Mouse (Mus musculus) embryo, embryonic 10.5 days (tissue): ENCODE measurements around the gene Tcirg1.

ENCODE experiments used
- DNase-seq: peaks from one replicate; pipeline ENCODE4 v3.0.0-alpha.2; 2015; ENCODE audit warnings: low spot score

The Tcirg1 gene

DNA sequence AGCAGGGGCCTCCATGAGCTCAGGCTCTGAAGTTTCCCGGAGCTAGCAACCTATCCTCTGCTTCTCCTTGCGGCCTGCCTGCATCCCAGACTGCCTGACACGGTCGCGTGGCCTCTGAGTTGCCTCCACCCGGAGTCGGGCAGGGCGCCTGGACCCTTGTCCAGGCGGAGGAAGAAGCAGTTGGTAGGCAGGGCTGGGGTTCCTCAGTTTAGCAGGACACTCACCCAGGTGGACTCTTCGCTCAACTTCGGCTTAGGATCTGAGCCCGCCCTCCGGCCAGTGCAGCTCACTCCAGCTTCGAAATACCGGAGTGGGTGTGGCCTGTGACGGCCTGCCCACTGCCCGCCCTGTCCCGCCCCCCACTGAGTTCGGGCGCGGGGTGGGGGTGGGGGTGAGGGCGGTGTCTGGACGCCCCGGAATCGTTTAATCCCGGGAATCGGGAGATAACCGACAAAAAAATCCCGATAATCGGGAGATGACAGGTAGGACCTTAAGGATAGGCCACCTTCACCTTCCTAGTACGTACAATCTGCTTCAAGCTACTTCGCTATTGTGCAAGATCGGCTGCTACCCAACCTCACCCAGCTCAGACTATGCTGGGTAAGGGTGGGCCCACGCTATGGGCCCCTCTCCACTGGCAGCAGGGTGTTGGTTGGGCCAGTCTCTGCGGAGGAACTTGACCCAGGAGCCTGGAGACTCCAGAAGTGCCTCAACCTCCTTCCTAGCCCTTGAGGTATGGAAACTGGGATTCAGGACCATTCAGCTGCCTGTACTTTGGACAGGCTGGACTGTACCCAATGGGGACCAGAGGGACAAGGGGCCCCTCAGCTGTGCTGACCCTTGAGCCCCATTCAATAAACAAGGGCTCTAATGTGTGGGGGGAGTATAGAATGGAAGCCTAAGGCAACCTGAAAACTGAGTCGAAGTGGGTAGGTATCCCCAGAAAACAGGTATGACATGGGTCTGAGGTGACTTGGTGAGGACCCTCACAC lies at the start of gene Tcirg1:
Gene Tcirg1, minus strand, starts transcription at position 339 of the 992 bp plus-strand sequence.
- peak; percentile 75 for DNase-seq

DNA sequence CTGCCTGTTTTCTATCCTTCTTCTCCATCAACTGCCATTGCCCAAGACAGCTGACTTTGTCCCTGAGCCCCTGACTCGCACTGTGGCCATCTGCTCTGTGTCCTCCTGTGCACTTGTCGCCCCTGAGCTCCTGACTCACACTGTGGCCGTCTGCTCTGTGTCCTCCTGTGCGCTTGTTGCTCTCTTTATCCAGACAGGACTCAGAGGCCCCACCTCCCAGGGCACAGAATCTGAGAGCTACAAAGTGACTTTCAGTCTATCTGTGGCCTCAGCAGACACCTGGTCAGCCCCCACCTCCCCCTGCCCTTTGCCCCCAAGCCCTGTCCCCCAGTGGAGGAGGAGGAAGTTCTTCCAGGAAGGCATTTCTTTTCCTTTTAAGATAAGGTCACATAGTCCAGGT lies 48.9 kb upstream of the Tcirg1 start:
- no peak for DNase-seq

DNA sequence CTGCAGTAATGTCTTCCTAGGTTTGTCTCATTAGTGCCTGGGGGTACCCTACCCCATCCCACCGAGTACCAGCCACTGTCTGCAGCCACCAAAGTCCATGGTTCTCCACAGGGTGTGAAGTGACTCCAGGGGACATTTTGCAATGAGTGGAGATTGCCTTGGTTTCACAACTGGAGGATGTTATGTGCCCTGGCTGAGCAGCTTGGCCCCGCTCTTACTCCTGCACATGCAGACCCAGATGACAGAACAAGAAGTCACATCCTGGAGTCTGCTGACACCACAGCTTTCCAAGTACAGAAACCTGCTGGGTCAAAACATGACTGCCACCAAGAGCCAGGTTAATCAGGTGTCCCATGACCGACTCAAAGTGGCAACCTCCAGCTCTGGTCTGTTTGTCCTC lies 48.1 kb upstream of the Tcirg1 start:
- DNase-seq = no peak

DNA sequence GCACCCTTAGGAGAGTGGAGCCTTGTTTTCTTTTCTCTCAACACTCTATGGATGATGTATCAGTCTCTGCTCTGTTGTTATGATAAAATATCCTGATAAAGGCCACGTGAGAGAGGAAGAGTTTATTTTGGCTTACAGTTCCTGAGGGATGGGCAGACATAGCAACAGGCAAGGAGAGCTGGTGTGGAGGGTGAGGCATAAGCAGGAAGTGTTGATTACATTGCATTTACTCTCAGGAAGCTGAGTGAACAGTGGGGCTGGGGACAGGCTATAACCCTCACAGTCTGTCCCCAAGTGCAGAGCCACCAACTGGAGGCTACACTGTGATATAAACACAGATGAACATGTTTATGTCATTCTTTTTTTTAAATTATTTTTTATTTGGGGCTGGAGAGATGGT lies 45.2 kb upstream of the Tcirg1 start:
- DNase-seq = no peak

DNA sequence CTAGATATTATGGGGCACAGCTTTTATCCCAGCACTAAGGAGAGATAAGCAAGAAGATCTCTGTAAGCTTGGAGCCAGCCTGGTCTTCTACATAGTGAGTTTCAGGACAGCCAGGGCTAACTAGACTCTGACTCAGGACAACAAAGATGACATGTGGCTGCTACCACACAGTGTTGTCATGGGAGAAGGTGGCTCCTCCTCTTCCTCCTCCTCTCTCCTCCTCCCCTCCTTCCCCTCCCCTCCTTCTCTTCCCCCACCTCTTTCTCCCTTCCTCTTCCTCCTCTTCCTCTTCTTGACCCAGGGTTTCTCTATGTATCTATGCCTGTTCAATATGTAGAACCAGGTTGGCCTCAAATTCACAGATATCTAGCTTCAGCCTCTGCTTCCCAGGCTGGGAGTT lies 44.5 kb upstream of the Tcirg1 start:
- DNase-seq = no peak

DNA sequence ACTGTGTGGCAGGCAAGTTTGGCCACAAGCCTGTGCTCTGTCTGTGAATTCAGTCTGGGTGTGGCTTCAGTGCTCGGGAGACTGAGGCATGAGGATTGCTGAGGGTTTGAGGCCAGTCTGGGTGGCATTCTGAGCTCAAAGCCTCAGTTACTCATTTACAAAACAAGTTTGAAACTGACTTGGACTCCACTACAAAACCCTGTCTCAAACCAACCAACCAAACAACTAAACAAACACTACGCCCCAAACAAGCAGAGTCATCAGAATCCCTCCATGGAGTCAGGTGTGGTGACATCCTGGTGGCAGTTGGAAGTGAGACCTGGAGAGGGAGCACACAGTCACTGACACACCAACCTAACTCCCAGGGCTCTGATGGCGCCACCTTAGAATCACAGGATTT lies 43.4 kb upstream of the Tcirg1 start:
- no peak for DNase-seq

DNA sequence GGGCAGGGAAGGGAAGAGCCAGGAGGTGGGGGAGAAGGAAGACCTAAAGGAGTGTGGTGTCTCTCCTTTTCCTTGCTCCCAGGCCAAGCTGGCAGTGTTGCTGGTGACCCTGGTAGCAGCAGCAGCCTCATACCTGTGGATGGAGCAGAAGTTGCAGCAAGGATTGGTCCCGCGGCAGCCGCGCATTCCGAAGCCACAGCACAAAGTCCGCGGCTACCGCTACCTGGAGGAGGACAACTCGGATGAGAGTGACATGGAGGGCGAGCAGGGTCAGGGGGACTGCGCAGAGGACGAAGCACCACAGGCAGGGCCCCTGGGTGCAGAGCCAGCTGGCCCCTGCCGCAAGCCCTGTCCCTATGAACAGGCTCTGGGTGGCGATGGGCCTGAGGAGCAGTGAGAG lies 41.6 kb upstream of the Tcirg1 start:
- no peak for DNase-seq

DNA sequence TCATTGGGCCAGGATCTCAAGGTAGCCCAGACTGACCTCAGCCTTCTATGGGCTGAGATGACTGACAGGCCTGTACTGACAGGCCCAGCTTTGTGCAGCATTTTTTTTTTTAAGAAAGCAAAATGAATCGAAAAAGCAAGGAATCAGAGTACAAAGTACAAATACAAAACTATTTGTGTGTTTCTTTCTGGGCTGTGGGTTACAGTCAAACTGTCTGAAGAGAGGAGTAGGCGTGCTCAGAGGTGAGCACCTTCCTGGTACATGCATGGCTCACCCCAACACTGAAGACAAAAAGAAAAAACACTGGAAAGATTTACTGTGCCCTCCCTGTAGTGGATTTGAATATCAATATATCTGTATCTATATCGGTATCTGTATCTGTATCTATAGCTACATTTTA lies 40.9 kb upstream of the Tcirg1 start:
- no peak for DNase-seq

DNA sequence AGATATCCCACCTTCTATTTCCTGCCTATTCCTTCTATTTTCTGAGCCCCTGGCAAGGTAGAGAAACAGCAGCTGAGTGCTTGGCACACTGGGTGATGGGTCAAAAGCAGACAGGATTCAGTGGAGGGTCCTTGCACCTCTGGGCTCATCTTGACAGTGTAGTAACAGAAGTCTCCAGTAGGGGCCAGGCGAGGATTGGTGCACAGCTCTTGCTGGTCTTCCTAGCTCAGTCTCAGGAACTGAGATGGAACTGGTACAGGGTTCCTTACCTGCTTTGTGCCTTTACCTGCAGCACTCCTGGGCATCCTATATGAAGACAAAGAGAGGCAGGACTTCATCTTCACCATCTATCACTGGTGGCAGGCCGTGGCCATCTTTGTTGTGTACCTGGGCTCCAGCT lies 39.8 kb upstream of the Tcirg1 start:
- DNase-seq = peak; percentile 82

DNA sequence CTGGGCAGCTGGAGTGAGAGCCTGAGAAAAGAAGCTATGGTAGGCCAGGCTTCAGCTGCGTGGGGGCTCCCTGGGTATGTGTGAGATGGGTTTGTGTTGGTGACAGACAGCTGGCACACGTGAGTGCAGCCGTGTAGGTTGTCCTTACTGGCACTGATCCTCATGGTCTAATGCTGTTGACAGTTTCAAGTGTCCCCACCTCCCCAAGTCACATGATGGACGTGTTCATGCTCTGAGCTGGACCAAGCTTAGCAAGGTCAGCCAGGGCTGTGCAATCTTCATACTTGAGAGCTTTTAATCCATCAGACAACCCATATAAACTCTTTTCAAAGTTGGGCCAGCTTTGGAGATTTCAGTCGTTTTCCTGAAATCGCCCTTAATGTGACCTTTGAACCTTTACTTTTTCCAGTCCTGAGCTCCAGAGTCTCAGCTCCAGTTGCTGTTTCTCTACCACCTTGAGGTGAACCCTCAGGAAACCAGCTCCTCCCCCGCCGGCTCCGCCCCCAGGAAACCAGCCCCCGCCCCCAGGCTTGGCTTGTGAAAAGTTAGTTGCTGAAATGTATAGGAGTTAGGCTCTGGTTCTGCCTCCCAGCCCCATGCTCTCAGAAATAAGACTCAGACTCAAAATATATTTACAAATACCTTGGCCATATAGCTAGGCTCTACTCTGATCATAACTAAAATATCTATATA lies 39.1 kb upstream of the Tcirg1 start:
- peak; percentile 19 for DNase-seq

DNA sequence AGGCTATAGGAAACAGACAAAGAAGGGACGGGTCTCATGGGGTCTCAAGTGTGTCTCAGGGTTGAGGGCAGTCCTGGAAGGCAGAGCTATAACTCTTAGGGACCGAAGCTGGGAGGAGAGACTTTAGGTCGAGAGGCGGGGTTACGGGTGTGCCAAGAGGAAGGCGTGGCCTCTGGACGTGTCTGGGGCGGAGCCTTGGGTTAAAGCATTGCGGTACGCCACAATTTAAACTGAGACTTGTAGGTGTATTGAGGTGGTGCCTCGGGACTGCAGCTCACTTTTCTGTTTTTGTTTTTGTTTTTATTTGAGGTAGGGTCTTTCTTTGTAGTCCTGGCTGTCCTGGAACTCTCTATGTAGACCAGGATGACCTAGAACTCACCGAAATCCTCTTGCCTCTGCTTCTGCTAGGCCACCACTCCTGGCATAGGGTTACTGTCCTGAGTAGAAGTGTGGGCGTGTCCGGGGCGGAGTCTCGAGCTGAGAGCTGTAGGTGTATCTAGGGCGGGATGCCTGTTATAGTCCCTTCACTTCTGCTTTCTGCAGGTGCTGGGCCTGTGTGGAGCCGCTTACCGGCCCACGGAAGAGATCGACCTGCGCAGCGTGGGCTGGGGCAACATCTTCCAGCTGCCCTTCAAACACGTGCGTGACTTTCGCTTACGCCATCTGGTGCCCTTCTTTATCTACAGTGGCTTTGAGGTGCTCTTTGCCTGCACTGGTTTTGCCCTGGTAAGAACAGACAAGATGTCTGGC lies 36.2 kb upstream of the Tcirg1 start:
- peak; percentile 12 for DNase-seq

DNA sequence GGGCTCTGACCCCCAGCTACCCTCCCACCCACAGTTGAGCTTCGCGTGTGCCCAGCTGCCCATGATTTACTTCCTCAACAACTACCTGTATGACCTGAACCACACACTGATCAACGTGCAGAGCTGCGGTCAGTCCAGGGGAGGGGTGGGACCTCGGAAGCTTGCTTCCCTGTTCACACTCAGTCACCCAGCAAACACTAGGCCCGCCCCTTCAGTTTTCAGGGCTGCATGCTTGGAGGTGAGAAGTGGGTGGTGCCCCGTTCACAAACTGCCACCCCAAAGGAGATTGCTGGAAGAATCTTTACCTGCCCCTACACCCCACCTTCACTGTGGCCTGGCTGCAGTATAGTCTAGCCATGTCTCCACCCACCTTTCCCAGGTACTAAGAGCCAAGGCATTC lies 35.4 kb upstream of the Tcirg1 start:
- DNase-seq = no peak

DNA sequence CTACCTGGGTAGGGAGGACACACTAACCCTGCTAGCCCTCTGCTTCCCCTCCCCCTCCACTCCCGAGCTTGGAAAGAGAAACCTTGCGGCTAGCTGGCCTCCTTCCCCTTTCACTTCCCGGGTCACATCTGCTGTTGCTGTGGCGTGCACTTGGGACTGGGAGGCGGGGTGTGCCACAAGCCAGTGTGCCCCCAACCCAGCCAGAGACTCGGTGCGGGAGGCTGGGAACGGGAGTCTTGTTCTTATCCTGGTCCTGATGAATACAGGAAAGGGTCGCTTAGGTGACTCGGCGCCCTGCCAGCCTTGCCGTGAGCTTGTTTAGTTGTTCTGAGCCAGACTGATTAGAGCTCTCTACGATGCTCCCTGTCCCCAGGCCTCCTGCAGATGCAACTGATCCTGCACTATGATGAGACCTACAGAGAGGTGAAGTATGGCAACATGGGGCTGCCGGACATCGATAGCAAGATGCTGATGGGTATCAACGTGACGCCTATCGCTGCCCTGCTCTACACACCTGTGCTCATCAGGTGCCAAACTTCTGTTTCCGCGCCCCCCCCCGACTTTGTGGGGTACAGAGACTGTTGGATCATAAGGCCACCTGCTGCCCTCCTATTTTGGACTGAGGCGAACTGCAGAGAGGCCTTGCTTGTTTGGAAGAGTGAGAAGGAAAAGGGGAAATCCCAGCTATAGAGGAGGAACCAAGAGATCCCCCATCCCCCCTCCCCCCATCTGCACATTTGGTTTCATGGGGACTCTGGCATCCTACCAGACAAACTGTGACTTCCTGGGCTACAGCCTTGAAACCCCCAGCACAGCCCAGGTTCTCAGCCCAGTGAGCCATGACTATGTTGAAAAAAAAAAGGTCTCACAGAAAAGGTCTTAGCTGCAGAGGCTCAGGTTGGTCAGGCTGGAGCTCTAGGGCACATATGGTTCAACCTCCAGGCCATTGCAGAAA lies 29.2 kb upstream of the Tcirg1 start:
- peak; percentile 66 for DNase-seq

DNA sequence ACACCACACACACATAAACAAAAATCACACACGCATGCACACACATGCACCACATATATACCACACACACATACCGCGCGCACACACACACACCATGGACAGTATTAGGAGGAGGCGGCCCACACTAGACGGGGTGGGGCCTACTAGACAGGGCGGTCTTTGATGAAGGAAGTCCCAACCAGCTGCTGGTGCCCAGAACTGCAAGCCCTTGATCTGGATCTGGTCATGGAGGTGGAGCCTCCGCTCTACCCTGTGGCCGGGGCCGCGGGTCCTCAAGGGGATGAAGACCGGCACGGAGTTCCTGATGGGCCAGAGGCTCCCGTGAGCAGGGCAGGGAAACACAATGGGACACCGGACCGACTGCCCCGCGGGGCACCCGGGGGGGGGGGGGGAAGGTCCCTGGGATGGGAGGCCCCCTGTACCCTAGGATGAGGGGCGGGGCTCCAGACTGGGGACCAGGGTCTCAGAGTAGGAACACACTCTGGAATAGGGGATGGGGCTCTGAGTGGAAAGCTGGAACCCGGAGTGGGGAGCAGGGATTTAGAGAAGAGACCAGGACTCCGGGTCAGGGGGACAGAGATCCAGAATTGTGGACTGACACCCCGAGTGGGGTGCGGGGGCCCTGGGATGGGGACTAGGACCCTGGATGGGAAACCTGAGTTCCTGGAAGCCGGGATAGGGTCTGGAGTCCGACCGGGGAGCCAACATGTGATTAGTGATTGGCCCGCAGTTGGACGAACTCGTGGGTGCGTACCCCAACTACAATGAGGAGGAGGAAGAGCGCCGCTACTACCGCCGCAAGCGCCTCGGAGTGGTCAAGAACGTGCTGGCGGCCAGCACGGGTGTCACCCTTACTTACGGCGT lies 28.3 kb upstream of the Tcirg1 start, which contains the start of gene Unc93b1:
Gene Unc93b1, plus strand, starts transcription at position 155 of the 864 bp plus-strand sequence.
- DNase-seq = peak; percentile 76

DNA sequence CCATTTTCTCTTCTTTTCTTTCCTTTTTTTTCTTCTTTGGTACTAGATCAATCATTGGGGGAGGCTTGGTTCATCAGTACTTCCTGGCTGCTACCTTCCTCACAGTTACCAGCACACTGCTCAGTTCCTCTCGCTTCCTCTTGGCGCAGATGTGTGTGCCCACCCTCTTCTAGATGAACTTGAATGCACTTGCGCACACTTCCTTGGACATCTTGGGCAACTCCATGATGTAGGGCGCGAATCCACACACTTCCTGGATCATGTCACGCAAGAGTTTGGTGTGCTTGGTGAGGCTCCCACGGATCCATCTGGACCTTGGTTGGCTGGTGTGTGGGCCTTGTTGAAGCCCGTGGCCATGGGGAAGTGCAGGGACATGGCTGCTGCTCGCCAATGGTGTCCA lies 24.8 kb upstream of the Tcirg1 start:
- no peak for DNase-seq

DNA sequence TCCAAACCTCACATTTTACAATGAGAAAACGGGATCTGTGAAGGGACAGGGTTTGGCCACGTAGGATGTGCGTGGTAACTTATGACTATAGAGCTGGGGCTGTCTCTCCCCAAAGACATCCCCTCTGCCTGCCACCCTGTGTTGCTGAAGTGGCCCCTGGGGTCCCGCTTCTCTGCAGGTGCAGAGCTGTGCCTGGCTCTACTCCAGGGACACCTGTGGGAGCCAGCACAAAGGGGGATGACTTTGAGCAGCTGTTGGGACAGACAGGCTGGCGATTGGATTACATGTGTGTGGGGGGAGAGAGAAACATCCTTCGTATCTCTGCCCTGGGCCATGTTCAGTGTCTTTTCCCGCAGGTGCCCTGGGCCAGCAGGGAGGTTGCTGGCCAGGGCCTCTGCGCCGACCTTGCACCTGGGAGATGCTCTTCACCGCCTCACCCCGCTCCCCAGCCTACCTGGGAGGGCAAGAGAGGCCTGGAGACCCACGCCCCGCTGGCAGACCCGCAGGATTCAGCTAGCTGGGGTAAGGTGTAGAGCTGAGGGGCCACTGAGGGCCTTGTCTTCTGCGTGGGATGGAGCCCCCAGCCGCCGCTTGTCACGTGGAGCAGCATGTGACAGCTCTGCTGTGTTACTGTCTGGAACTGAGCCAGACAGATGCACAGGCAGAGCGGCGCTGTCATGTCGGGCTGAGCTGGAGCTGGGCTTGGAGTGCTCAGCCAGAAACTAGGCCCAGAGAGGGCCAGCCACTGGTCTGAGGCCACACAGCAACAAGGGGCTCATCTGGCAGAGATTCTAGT lies 23.5 kb upstream of the Tcirg1 start:
- no peak for DNase-seq

DNA sequence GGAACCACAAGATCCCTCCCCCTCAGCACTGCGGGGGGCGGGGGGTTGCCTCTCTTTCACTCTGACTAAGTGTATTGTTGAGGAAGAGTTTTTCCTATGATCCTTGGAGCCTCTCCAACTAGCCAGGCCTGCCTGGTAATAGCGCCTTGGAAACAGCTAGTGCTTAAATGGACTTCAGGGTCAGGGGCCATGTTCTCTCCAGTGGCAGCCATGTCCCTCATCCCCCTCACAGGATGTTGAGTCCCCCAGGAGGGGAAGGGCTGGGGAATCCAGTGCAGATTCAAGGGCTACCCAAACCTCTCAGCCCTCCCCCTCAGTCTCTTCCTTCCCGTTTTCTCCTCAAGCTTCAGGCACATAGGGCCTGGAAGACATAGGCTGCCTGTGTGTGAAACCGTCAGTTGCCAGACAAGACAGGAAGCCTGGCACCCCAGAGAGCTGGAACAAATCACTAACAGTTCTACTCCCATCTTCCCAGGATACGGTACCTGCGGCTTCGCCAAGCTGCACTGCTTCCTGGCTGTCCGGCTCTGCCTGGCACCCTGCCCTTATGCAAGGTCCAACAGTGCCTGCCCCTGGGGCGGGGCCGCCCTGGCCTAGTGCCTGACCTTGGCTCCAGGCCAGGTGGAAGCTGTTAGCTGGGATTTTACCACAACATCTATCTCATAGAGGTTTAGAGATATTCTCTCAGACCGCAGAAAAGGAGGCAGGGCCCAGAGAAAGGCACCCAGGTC lies 22.4 kb upstream of the Tcirg1 start, which contains the start of gene Aldh3b1:
Gene Aldh3b1, minus strand, starts transcription at position 598 of the 731 bp plus-strand sequence.
- no peak for DNase-seq

DNA sequence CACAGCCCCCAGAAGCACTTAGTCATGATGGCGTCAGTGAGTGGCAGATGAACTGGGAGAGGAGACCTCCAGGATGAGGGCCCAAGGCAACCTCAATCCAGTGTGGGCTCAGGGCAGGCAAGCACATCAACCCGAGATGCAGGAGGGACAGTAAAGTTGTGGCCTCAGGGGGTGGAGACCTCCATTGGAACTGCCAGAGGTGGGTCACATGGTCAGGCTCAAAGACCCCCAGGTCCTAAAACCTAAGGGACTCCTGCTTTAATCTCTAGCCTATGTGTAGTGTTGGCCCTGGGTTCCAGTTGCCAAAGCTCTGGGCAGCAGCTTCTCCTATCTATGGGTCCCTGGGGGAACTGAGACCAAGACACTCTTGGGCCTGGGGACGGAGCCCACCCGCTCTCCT lies 21.8 kb upstream of the Tcirg1 start:
- no peak for DNase-seq

DNA sequence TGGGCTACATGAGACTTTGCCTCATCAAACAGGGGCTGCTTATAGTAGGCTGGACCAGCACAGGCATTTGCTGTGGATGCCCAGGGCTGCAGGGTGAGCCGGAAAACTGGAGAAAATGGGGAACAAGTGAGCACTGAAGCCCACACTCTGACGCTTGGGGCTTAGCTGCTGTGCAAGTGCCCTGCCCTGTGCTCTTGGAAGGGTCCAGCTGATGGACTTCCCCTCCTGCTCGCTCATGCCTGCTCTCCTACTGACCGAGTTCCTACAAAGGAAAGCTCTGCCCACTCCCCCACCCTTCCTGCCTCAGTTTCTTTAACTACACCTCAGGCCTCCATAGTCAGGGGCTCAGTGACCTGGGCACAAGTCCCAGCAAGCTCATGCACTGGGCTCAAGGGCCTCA lies 21.1 kb upstream of the Tcirg1 start:
- no peak for DNase-seq
